Mouse (Mus musculus) CD4-positive, CD25-positive, alpha-beta regulatory T cell, adult 9 weeks (primary cell): ENCODE data around the gene Spty2d1. TPM values are rescaled to one million over a fixed set of nuclear protein-coding genes. Genes with fewer than 3 reads are reported as not detected.

ENCODE experiments used
- polyA plus RNA-seq: library from polyadenylated mRNA; unstranded; fragments of 100-300 nt; shearing (Covaris generic); gene quantifications from one replicate; pipeline ENCODE4 v1.2.1, GENCODE M21; 2017

The Spty2d1 gene
- polyA plus RNA-seq: 56.5 TPM

GRCm38 (mm10) chr7:47008168-47008993, at the start of gene Spty2d1:
Spty2d1 (minus strand) TSS chr7:47008411.

GRCm38 (mm10) chr7:47050366-47050765, 42.2 kb upstream of the Spty2d1 start, which contains the start of gene Tmem86a:
Tmem86a (plus strand) TSS chr7:47050601.

GRCm38 (mm10) chr7:46983280-46983679, 24.9 kb downstream of the Spty2d1 start, which contains the start of gene Gm9999:
Gm9999 (plus strand) TSS chr7:46983580.

GRCm38 (mm10) chr7:46957831-46958691, 50.1 kb downstream of the Spty2d1 start, which contains the start of gene Uevld:
Uevld (minus strand) TSS chr7:46958527.

Other genes with a start within 250 kb of the Spty2d1 start
- 43.3 TPM for gene Hps5, start 212.3 kb downstream of the Spty2d1 start, polyA plus RNA-seq
- 32.0 TPM for gene Gtf2h1, start 212.3 kb downstream of the Spty2d1 start, polyA plus RNA-seq
- 1,290 TPM for gene Ldha, start 166.9 kb downstream of the Spty2d1 start, polyA plus RNA-seq
- not detected for gene Ldhc, start 147.2 kb downstream of the Spty2d1 start, polyA plus RNA-seq
- gene Tsg101, start 88.4 kb downstream of the Spty2d1 start, polyA plus RNA-seq: 135 TPM
- 8.7 TPM for gene Uevld, start 49.9 kb downstream of the Spty2d1 start, polyA plus RNA-seq
- not detected for gene Gm9999, start 24.8 kb downstream of the Spty2d1 start, polyA plus RNA-seq
- gene Tmem86a, start 42.2 kb upstream of the Spty2d1 start, polyA plus RNA-seq: 6.8 TPM
- 17.2 TPM for gene Ptpn5, start 125.3 kb upstream of the Spty2d1 start, polyA plus RNA-seq
- gene Mrgpra6, start 196.5 kb upstream of the Spty2d1 start, polyA plus RNA-seq: not detected
- gene Mrgpra9, start 244.4 kb upstream of the Spty2d1 start, polyA plus RNA-seq: not detected